Mouse (Mus musculus): ENCODE results near the gene Hp1bp3.

Hp1bp3 gene

GRCm38 (mm10) chr4:138216200-138216890 lies at the start of gene Hp1bp3:
Hp1bp3 (plus strand) TSS chr4:138216296.
- peak; percentile 89 for DNase-seq (ENCODE audit: extremely low spot score)

DNA sequence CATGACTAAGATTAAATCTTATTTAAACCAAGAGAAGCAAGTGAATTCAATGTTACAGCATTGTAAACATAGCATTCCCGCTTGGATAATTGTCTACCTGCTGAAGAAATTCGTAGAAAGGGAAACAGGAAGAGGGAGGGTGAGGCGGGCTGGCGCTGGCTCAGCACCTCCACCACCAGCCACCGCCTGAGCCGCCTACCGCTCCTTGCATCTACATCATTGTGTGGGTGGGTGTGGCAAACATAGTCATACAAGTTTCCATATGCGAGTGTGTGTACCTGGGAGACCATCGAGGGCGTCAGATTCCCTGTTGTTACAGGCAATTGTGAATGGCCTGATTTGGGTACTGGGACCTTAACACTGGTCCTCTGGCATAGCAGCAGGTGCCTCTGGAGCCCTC lies 49.6 kb upstream of the Hp1bp3 start:
- DNase-seq (ENCODE audit: extremely low spot score) = no peak

DNA sequence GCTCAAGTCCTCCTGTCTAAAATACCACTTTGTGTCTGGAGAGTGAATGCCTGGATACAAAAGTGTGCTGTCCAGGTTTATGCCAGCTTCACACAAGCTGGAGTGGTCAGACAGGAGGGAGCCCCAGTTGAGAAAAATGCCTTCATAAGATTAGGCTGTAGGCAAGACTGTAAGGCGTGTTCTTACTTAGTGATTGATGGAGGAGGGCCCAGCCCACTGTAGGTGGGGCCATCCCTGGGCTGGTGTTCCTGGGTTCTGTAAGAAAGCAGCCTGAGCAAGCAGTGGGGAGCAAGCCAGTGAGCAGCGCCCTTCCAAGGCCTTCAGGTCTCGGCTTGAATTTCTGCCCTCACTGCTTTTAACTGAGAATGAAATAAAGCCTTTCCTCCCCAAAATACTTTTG lies 47.9 kb upstream of the Hp1bp3 start:
- no peak for DNase-seq (ENCODE audit: extremely low spot score)

GRCm38 (mm10) chr4:138169420-138169819 lies 46.7 kb upstream of the Hp1bp3 start:
- DNase-seq (ENCODE audit: extremely low spot score) = no peak

DNA sequence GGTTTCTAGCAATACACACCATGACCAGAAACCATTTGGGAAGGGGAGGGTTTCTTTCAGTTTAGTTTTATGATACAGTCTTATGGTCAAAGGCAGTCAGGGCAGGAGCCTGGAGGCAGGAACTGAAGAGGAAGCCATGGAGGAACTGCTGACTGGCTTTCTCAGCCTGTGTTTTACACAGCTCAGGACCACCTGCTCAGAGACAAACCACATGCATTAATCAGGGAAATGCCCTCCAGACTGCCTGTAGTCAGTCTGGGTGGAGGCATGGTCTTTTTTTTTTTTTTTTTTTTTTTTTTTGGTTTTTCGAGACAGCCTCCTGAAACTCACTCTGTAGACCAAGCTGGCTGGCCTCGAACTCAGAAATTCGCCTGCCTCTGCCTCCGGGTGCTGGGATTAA lies 43.4 kb upstream of the Hp1bp3 start:
- DNase-seq (ENCODE audit: extremely low spot score) = no peak

- no peak for DNase-seq (ENCODE audit: extremely low spot score)
Observed at GRCm38 (mm10) chr4:138179391-138179790, 36.7 kb upstream of the Hp1bp3 start.

GRCm38 (mm10) chr4:138180719-138181118 lies 35.4 kb upstream of the Hp1bp3 start:
- no peak for DNase-seq (ENCODE audit: extremely low spot score)

DNA sequence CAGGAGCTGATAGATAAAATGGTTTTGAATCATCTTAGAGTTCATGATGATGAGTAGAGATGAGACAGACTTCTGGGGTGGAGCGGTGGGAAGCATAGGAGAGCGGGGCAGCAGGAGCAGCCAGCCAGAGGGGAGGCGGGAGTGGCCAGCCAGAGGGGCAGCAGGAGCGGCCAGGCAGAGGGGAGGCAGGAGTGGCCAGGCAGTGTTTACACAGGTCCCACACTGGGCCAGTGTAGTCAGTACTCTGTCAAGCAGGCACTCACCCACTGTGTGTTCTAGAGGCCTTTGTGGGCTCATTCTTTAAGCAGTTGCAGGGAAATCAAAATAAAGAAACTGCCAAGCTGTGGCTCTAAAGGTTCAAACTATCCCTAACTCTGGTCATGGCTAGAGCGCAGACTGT lies 32.0 kb upstream of the Hp1bp3 start:
- no peak for DNase-seq (ENCODE audit: extremely low spot score)

DNA sequence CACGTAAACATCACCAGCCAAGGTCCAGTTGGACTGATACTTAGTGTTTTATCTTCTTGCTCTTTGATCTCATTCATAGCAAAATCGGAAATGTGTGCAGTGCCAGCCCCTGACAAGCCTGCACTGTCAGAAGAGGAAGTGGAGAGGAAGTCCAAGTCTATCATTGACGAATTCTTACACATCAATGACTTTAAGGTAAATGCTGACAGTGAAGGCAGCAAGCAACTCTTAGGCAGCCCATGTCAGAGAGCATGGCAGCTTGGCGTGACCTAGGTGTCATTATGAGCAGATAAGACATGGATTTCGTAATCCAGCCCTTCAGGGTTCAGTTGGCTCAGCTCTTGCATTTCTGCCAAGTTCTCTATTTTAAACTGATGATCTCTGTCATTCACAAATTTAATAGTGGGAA lies 31.5 kb upstream of the Hp1bp3 start:
- no peak for DNase-seq (ENCODE audit: extremely low spot score)

DNA sequence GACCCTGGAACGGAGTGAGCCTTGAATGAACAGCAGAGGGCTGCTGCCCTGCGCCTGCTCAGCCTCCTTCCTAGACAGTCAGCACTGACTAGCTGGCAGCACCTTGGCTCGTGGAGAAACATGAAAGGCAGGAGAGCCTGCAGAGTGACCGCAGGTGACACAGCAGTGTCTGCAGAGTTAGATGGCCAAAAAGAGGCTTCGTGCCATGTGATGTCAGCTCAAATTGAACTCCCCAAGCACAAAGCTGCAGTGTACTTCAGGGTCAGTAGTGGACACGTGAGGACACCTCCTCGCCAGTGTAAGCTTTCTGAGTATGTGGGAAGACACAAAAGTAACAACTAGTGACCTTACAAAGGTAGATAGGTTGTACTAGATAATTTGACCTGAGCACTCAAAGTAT lies 30.1 kb upstream of the Hp1bp3 start:
- DNase-seq (ENCODE audit: extremely low spot score) = no peak

DNA sequence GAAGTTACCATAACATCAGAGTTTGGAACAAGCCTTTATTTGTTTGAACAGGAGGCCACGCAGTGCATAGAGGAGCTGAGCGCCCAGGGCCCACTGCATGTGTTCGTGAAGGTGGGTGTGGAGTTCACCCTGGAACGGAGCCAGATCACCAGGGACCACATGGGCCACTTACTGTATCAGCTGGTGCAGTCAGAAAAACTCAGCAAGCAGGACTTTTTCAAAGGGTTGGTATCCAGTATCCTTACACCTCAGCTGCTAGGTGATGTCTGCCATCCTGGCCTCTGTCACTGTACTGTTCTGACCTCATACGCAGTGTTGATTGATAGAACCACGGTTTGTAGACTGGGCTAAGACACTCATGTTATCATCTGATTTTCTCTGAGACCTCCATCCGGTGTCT lies 28.1 kb upstream of the Hp1bp3 start:
- no peak for DNase-seq (ENCODE audit: extremely low spot score)

GRCm38 (mm10) chr4:138192561-138192960 lies 23.5 kb upstream of the Hp1bp3 start:
- no peak for DNase-seq (ENCODE audit: extremely low spot score)

DNA sequence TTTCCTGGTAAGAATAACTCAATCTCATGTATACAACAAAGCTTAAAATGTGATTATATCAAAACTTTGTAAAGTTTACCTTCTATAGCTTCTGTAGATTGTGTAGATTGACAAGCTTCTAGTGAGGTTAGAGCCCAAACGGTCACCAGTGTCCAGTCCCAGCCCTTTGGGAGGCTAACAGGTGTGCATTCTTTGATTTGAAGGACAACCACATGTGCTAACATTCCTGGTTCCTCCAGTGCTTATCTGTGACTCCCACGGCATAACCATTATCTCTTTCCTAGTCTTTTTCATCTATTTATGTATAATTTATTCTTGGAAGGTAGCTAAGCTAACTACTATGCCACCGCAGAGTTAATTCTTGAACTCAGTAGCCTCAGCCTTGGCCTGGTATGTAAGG lies 15.3 kb upstream of the Hp1bp3 start:
- DNase-seq (ENCODE audit: extremely low spot score) = no peak

GRCm38 (mm10) chr4:138201696-138202095 lies 14.4 kb upstream of the Hp1bp3 start:
- no peak for DNase-seq (ENCODE audit: extremely low spot score)

DNA sequence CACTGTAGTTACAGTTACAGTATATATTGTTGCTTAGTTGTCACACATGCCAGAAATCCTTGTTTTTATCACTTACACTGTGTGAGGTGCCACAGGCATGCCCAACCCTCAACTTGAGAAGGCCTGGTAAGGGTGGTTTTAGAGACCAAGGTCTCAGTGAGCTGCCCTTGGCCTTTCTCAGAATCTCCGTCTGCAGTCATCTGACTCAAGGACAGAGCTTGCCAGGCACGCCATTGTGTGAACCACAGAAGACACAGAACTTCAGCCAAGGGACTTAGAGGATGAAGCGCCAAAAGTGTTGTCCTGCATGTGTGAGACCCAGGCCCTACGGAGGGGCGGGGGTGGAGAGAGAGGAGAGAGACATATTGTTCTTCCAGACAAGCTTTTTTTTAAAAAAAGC lies 6.0 kb upstream of the Hp1bp3 start:
- no peak for DNase-seq (ENCODE audit: extremely low spot score)

- no peak for DNase-seq (ENCODE audit: extremely low spot score)
Observed at GRCm38 (mm10) chr4:138213861-138214260, 2.2 kb upstream of the Hp1bp3 start.

- no peak for DNase-seq (ENCODE audit: extremely low spot score)
Observed at GRCm38 (mm10) chr4:138215671-138216199, 361 bp upstream of the Hp1bp3 start.

DNA sequence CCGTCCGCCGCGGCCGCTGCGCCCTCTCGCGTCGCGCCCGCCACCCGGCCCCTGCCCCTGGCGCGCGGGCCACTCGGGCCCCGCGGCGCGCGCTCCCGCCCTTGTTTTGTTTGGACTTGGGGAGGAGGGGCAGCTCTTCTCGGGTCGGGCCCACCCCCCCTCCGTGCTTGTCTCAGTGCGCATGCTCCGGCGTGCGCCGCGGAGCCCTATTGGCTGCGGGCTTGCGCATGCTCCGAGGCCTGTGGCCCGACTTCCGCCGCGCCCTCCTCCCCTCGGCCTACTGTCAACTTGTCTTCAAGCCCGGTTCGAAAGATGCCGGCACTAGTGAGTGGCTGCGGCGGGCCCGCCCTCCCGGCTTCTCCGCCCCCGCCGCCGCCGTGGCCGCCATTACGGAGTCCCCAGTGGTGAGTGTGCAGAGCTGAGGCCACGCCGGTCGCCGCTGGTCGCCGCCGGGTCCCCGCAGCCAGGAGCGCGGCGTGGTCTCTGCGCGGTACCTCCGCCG lies 846 bp downstream of the Hp1bp3 start:
- peak; percentile 98 for DNase-seq (ENCODE audit: extremely low spot score)

- no peak for DNase-seq (ENCODE audit: extremely low spot score)
Observed at GRCm38 (mm10) chr4:138217441-138217840, 1.3 kb downstream of the Hp1bp3 start.

GRCm38 (mm10) chr4:138217951-138218685 lies 2.0 kb downstream of the Hp1bp3 start:
- DNase-seq (ENCODE audit: extremely low spot score) = no peak

GRCm38 (mm10) chr4:138219331-138219730 lies 3.2 kb downstream of the Hp1bp3 start:
- no peak for DNase-seq (ENCODE audit: extremely low spot score)

- no peak for DNase-seq (ENCODE audit: extremely low spot score)
Observed at GRCm38 (mm10) chr4:138220761-138221160, 4.7 kb downstream of the Hp1bp3 start.

- no peak for DNase-seq (ENCODE audit: extremely low spot score)
Observed at GRCm38 (mm10) chr4:138221406-138221805, 5.3 kb downstream of the Hp1bp3 start.
